Mouse (Mus musculus) embryonic facial prominence, embryonic 15.5 days (tissue): Measurements from ENCODE around the gene Aqp2. TPM values are rescaled to one million over a fixed set of nuclear protein-coding genes. Genes with fewer than 3 reads are reported as not detected.

Experiments
- ATAC-seq: fragments of 200-750 bp; cut with Nextera tagmentation; 2 replicates; pipeline ENCODE4 v1.8.0; 2017; ENCODE audit warnings: low read depth, moderate TSS enrichment; ENCODE audit not compliant: insufficient number of reproducible peaks, low FRiP score, low TSS enrichment
- H3K27ac ChIP-seq: fragments of 300-500 bp; sonication (generic); replicated peaks from 2 replicates; pipeline ENCODE4 v1.5.1; 2015; ENCODE audit warnings: mild to moderate bottlenecking, inconsistent platforms
- H3K27me3 ChIP-seq: fragments of 300-500 bp; sonication (generic); 2 replicates; pipeline ENCODE4 v1.6.1; 2015; ENCODE audit warnings: inconsistent platforms
- H3K36me3 ChIP-seq: fragments of 300-500 bp; sonication (generic); 2 replicates; pipeline ENCODE4 v1.6.1; 2015; ENCODE audit warnings: mild to moderate bottlenecking, inconsistent platforms
- H3K4me1 ChIP-seq: fragments of 300-500 bp; sonication (generic); 2 replicates; pipeline ENCODE4 v1.6.1; 2015; ENCODE audit warnings: inconsistent platforms
- H3K4me2 ChIP-seq: fragments of 300-500 bp; sonication (generic); replicated peaks from 2 replicates; pipeline ENCODE4 v1.6.1; 2015; ENCODE audit warnings: mild to moderate bottlenecking, inconsistent platforms
- H3K4me3 ChIP-seq: fragments of 300-500 bp; sonication (generic); replicated peaks from 2 replicates; pipeline ENCODE4 v1.5.1; 2015; ENCODE audit warnings: mild to moderate bottlenecking, inconsistent platforms
- H3K9ac ChIP-seq: fragments of 300-500 bp; sonication (generic); 2 replicates; pipeline ENCODE4 v1.6.1; 2015; ENCODE audit warnings: inconsistent platforms
- H3K9me3 ChIP-seq: fragments of 300-500 bp; sonication (generic); replicated peaks from 2 replicates; pipeline ENCODE4 v1.6.1; 2016; ENCODE audit warnings: inconsistent platforms
- WGBS: fragments of 180-500 bp; shearing (Covaris S2); methylation state at CpG from one replicate; pipeline ENCODE4 v1.1.7; 2015; 5-methylcytosine and 5-hydroxymethylcytosine counted together
- polyA plus RNA-seq: library from polyadenylated mRNA; unstranded; fragments of >200 nt; fragmentation: Nextera tagmentation; extraction: Ambion mirVana; gene quantifications from 2 replicates; pipeline ENCODE4 v1.2.1, GENCODE M21; 2015

Gene Aqp2
- polyA plus RNA-seq, 1 experiment from 2014 or later = not detected

DNA sequence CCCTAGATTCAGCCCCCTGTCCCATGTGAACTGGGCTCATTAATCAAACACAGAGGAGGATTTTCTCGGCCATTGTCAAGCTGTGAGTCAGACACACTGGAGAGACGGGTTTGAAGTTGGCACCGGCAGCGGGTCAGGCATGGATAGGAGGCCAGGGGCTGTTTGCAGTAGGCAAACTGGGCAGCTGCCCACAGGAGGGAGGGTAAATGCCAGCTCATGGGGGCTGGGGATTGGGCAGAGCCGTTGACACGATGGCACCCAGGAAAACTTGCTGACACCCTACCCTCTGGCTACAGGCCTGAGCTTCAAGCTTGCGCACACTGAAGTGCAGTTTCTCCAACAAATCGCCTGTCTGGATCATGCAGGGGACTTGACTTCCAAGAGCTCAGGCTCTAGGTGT, 13.3 kb downstream of the Aqp2 start:
- no peak overlapping the region for H3K4me2 ChIP-seq
- H3K27me3 ChIP-seq = peaks cover 90% of the 10 kb centered on the region
- H3K9me3 ChIP-seq = no peaks in the 10 kb centered on the region
- H3K9ac ChIP-seq = no peak overlapping the region
- 68% methylated on average over 8 of the region's 8 CpGs for WGBS
- H3K36me3 ChIP-seq = no peaks in the 10 kb centered on the region
- no peak overlapping the region for H3K4me3 ChIP-seq
- H3K4me1 ChIP-seq = peaks cover 19% of the 10 kb centered on the region
- H3K27ac ChIP-seq = no peak overlapping the region
- no peak for ATAC-seq

GRCm38 (mm10) chr15:99592877-99593276, 14.0 kb downstream of the Aqp2 start:
- H3K4me1 ChIP-seq = peaks cover 19% of the 10 kb centered on the region
- H3K9me3 ChIP-seq = no peaks in the 10 kb centered on the region
- no peaks in the 10 kb centered on the region for H3K36me3 ChIP-seq
- 74% methylated on average over 5 of the region's 5 CpGs for WGBS
- no peak overlapping the region for H3K4me2 ChIP-seq
- no peak overlapping the region for H3K4me3 ChIP-seq
- no peak for ATAC-seq
- no peak overlapping the region for H3K27ac ChIP-seq
- H3K9ac ChIP-seq = no peak overlapping the region
- H3K27me3 ChIP-seq = peaks cover 88% of the 10 kb centered on the region

DNA sequence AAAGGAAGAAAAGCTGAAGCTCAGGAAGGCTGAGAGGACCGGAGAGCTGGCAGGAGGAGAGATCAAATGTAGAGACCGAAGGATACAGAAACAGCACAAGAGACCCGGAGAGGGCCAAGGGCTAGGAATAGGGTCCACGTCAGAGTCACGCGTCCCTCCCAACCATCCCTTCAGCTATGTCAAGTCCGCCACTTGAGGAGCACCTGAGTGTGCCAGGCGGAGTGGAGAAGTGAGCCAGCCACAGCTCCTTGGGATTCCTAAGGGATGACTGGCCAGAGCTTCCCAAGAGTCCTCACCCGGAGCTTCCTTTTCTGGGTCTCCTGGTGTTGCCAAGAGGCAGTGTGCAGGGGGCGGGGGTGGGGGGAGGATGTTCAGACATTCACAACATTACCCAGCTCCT, 16.1 kb downstream of the Aqp2 start:
- ATAC-seq = no peak
- H3K4me2 ChIP-seq = no peak overlapping the region
- H3K27me3 ChIP-seq = peaks cover 82% of the 10 kb centered on the region
- H3K4me1 ChIP-seq = peaks cover 19% of the 10 kb centered on the region
- no peaks in the 10 kb centered on the region for H3K36me3 ChIP-seq
- H3K27ac ChIP-seq = no peak overlapping the region
- no peak overlapping the region for H3K9ac ChIP-seq
- 78% methylated on average over 10 of the region's 10 CpGs for WGBS
- no peaks in the 10 kb centered on the region for H3K9me3 ChIP-seq
- no peak overlapping the region for H3K4me3 ChIP-seq

DNA sequence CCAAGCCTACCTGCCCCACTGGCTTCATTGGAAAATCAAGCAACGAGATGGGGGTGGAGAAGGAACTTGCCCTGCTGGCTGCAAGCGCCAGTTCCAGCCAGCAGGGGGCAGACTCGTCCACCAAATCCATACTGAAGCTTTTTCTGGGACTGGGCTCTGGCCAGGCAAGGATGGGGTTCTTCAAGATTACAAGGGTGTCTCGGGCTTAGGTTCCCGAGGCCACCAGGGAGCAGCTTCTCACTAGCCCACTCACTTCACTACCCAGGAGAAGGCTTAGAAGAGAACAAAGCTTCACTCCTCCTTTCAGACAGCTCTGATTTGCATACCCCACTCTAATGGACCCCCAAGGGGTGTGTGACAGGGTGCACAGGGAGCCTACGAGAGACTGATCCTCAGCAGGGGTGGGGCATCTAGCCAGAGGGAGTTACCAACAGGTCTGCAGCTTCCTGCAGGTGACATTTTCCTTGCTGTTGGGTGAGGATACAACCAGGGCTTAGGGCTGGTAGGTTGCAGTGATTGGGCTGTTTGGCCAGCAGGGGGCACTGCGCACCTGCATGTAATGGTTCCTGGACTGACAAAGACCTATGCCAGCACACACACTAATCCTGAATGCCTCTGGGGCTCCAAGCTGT, 17.3 kb downstream of the Aqp2 start:
- Histone ChIP-seq H3K27me3 (peaks cover 82% of the 10 kb centered on the region), H3K4me3 (no peak overlapping the region), H3K4me2 (no peak overlapping the region), H3K27ac (no peak overlapping the region), H3K9me3 (no peaks in the 10 kb centered on the region), H3K4me1 (peaks cover 7% of the 10 kb centered on the region), H3K9ac (no peak overlapping the region), H3K36me3 (no peaks in the 10 kb centered on the region)
- ATAC-seq = peak; percentile 78
- under 1% methylated on average over 7 of the region's 7 CpGs for WGBS

GRCm38 (mm10) chr15:99596841-99597240, 18.0 kb downstream of the Aqp2 start:
- no peaks in the 10 kb centered on the region for H3K36me3 ChIP-seq
- H3K4me3 ChIP-seq = no peak overlapping the region
- H3K9ac ChIP-seq = no peak overlapping the region
- no peak overlapping the region for H3K4me2 ChIP-seq
- peaks cover 81% of the 10 kb centered on the region for H3K27me3 ChIP-seq
- H3K9me3 ChIP-seq = no peaks in the 10 kb centered on the region
- no peak for ATAC-seq
- peaks cover 4% of the 10 kb centered on the region; the same call in 1 of the 2 replicates for H3K4me1 ChIP-seq
- 56% methylated on average over 7 of the region's 7 CpGs for WGBS
- no peak overlapping the region for H3K27ac ChIP-seq

DNA sequence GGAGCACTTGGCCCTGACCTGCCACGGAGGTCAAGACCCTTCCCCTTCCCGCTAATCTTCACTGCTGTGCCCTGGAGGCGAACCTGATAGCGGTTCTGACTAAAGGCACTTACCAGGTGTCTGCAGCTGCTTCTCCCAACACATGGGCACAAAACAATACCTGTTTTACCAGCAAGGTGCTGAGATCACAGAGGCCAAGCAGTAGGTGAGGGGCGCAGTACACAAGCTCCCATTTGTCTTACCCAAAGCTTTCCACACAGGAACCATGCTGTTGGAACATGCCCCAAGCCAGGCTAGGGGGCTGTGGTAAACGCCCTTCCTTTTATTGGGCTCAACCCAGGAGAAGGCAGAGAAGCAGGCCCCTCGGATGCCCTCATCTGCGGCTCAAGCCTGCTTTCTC, 18.7 kb downstream of the Aqp2 start:
- Histone ChIP-seq H3K36me3 (no peaks in the 10 kb centered on the region), H3K9me3 (no peaks in the 10 kb centered on the region), H3K9ac (no peak overlapping the region), H3K4me1 (peaks cover 6% of the 10 kb centered on the region; the same call in 1 of the 2 replicates), H3K27ac (no peak overlapping the region), H3K4me3 (no peak overlapping the region), H3K4me2 (no peak overlapping the region), H3K27me3 (peaks cover 79% of the 10 kb centered on the region)
- no peak for ATAC-seq
- WGBS = 39% methylated on average over 8 of the region's 8 CpGs

DNA sequence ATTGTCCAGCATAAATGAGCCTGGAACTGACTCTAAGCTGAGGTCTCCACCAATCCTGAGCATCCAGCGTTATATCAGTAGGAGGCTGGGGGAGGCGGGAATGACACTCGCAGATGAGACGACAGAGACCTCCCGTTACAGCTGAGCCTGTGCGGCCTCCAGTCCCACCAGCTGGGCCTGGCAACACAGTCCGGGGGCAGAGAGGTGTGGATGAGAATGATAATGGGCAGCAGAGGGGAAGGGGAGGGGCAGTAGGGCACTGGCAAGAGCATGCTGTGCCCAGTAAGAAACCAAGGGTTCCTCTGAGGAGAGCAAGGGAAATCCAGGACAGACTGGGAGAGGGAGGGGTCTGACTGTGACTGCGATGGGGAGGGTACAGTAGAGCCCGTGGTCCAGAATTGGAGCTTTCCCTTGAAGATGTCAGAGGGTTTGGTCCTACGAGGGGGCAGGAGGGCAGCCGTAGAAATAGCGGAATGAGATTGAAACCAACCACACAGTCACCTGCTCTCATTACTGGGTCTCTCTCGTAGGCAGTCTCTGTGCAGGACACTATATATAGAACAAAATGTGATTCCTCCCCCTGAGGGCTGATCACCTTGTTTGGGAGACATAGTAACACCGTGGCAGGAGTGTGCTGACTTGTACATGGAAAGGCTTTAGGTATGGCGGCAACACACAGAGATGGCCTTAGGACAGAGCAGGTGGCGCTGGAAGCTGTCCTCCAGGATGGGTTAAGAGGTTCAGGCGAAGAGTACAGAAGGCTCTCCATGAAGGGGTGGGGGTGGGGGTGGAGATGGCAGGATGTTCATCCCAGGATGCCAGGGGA, 20.6 kb downstream of the Aqp2 start:
- no peak overlapping the region for H3K4me2 ChIP-seq
- no peaks in the 10 kb centered on the region for H3K9me3 ChIP-seq
- no peak overlapping the region for H3K27ac ChIP-seq
- peaks cover 74% of the 10 kb centered on the region for H3K27me3 ChIP-seq
- H3K4me1 ChIP-seq = peaks cover 7% of the 10 kb centered on the region; the same call in 1 of the 2 replicates
- ATAC-seq = no peak
- H3K36me3 ChIP-seq = no peaks in the 10 kb centered on the region
- no peak overlapping the region for H3K9ac ChIP-seq
- WGBS = 63% methylated on average over 17 of the region's 17 CpGs
- H3K4me3 ChIP-seq = no peak overlapping the region

- no peak within 1 kb of the TSS for H3K4me3 ChIP-seq
- H3K9me3 ChIP-seq = no peaks in the 10 kb centered on the region
- peaks cover 63% of the 10 kb centered on the region for H3K27me3 ChIP-seq
- H3K4me2 ChIP-seq = no peak within 1 kb of the TSS
- 63% methylated on average over 22 of the region's 22 CpGs for WGBS
- H3K27ac ChIP-seq = no peak within 1 kb of the TSS
- ATAC-seq = no peak
- no peak within 1 kb of the TSS for H3K9ac ChIP-seq
- peaks cover 5% of the 10 kb centered on the region for H3K4me1 ChIP-seq
- no peaks in the 10 kb centered on the region for H3K36me3 ChIP-seq
Measured at GRCm38 (mm10) chr15:99600986-99601822, 22.3 kb downstream of the Aqp2 start, which contains the start of gene Aqp6. TSS of gene Aqp6 (plus strand) at chr15:99601400.

- Histone ChIP-seq H3K4me3 (no peak overlapping the region), H3K27me3 (peaks cover 69% of the 10 kb centered on the region), H3K9me3 (no peaks in the 10 kb centered on the region), H3K36me3 (no peaks in the 10 kb centered on the region), H3K4me2 (no peak overlapping the region), H3K9ac (no peak overlapping the region), H3K4me1 (peaks cover 8% of the 10 kb centered on the region), H3K27ac (no peak overlapping the region)
- 45% methylated on average over 5 of the region's 5 CpGs for WGBS
- ATAC-seq = no peak
Measured at GRCm38 (mm10) chr15:99601823-99602120, 22.9 kb downstream of the Aqp2 start.

- no peak overlapping the region for H3K4me2 ChIP-seq
- WGBS = 61% methylated on average over 17 of the region's 17 CpGs
- H3K36me3 ChIP-seq = no peaks in the 10 kb centered on the region
- no peak overlapping the region for H3K9ac ChIP-seq
- H3K4me1 ChIP-seq = peaks cover 13% of the 10 kb centered on the region
- no peak overlapping the region for H3K4me3 ChIP-seq
- no peak overlapping the region for H3K27ac ChIP-seq
- H3K27me3 ChIP-seq = peaks cover 66% of the 10 kb centered on the region
- ATAC-seq = no peak
- H3K9me3 ChIP-seq = no peaks in the 10 kb centered on the region
Measured at GRCm38 (mm10) chr15:99602206-99602820, 23.5 kb downstream of the Aqp2 start.

- H3K9ac ChIP-seq = no peak overlapping the region
- ATAC-seq = no peak
- 62% methylated on average over 7 of the region's 7 CpGs for WGBS
- H3K4me3 ChIP-seq = no peak overlapping the region
- no peaks in the 10 kb centered on the region for H3K36me3 ChIP-seq
- H3K4me2 ChIP-seq = no peak overlapping the region
- no peaks in the 10 kb centered on the region for H3K9me3 ChIP-seq
- H3K4me1 ChIP-seq = peaks cover 22% of the 10 kb centered on the region
- H3K27me3 ChIP-seq = peaks cover 58% of the 10 kb centered on the region
- H3K27ac ChIP-seq = no peak overlapping the region
Measured at GRCm38 (mm10) chr15:99603216-99603615, 24.4 kb downstream of the Aqp2 start.
